Mouse (Mus musculus) natural killer cell, adult 2 months (primary cell): ENCODE measurements around the gene Asap2.
"Not testable (repeated sequence)": the region's sequence is repeated elsewhere in the genome, so short reads cannot be mapped to it uniquely, and the experiment has no call there.

Experiments
- DNase-seq, 2 experiments: peaks; one replicate each; pipeline ENCODE4 v3.0.0; 2022; ENCODE audit warnings: low spot score in 2 of 2

Asap2 gene

GRCm38 (mm10) chr12:20990132-20990531, at the start of gene Asap2:
Gene Asap2 (plus strand): TSS chr12:20990459.
- peak; percentile 27 to 45 for DNase-seq

DNA sequence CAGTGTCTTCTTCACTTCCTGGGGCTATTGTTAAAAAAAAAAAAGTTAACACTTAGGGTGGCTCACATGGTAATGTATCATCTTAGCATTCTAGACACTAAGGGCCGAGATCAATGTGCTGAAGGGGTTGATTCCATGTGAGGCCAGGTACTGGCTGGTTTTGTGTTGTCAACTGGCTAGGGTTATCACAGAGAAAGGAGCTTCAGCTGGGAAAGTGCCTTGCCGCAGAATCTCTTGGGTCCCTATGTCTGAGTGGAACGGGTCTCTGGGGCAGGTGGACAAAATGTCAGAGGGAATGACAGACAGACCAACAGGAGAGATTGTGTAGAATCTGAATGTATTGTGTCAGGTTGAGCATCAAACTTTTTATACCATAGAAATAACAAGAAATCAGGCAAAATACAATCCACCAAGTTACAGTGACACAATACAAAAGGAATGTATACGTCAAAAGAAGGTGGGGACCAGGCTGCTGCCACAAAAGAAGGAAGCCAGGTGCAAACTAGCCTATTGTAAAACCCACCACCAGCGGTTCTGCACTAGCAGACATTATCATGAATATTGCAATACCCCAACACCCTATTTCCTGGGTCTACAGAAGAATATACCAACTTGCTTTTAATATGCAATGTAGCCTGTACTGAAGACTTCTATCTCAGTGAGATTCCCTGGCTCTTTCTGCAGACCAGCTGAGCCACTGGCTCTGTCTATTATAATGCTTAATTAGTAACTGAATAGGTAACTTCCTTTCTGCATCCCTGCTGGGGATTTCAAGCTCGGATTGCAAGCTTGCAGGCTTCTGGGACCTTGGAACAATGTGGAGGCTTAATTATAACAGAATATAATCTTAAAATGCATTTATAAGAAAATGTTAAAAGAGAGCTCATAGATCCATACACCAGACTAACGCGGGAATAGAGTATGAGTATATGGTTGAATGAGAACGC, 42.9 kb upstream of the Asap2 start:
- DNase-seq, result not testable (repeated sequence)

GRCm38 (mm10) chr12:20990579-20990978, 320 bp downstream of the Asap2 start:
- peak in 1 of 2 experiments; percentile 1 for DNase-seq

GRCm38 (mm10) chr12:21030875-21031274, 40.6 kb downstream of the Asap2 start:
- not testable (repeated sequence) for DNase-seq

GRCm38 (mm10) chr12:21046716-21047115, 56.5 kb downstream of the Asap2 start:
- DNase-seq, result not testable (repeated sequence)

DNA sequence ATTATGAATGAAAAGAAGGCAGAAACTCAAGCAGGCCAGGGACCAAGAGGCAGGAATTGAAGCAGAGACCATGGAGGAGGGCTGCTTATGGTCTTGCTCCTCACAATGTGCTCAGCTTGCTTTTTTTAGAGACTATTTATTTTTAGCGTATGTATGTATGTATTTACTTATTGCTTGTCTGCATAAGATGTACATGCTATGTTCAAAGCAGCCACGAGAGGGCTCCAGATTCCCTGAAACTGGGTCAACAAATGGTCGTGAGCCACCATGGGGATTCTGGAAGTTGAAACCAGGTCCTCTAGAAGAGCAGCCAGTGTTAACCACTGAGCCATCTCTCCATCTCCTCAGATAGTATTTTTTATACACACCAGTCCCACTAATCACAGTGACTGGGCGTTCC, 85.5 kb downstream of the Asap2 start:
- DNase-seq, result peak; percentile 50 to 66

DNA sequence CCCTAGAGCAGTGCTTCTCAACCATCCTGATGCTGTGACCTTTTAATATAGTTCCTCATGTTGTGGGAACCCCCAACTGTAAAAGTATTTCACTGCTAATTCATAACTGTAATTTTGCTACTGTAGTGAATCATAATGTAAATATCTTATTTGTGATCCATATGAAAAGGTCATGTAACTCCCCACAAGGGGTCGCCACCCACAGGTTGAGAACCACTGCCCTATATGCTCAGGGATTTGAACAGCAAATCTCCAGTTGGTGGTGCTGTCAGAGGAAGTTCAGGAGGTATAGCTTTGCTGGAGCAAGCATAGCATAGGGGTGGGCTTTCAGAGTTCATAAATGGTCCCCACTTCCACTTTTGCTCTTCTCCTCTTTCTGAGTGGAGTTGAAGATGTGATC, 99.9 kb downstream of the Asap2 start:
- DNase-seq, result peak; percentile 3 to 17

DNA sequence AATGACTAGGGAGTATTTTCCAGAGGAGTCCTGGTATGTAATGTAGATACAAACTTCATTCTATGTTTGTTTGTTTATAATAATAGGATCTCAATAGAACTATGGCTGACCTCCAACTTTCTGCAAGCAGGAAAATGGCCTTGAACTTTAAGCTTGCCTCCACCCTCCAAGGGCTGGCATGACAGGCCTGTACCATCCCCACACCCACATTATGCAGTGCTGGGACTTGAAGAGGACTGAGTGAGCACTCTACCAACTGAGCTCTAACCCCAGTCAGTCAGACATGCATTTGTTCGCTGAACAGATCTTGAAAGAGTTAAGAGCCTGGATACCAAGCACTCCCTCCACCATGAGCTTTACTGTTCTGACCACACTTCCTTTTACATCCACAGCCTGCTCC, 102.2 kb downstream of the Asap2 start:
- DNase-seq, result not testable (repeated sequence)

DNA sequence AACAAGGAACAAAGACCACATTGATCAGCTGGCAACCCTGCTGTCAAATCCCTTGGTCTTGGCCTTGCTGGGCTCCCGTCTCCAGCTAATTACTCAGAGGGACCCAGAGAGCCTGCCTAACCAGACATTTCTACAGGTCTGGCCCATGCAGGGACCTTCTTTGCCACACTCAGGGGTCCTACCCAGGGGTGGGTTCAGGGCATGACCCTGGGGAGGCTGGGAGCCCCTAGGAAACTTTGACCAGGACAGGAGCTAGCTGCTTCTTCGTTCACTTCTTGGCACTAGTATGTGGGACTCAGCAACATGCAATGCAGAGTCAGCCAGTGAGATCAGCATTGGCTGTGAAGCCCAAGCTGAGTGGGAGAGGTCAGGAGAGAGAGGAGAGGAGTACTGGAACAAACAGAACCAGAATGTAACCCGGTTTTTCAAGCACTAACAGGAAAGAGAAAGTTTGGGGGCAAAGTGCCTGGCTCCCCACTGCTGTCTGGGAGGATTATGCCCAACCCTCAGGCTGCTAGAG, 107.6 kb downstream of the Asap2 start:
- DNase-seq, result not testable (repeated sequence)

DNA sequence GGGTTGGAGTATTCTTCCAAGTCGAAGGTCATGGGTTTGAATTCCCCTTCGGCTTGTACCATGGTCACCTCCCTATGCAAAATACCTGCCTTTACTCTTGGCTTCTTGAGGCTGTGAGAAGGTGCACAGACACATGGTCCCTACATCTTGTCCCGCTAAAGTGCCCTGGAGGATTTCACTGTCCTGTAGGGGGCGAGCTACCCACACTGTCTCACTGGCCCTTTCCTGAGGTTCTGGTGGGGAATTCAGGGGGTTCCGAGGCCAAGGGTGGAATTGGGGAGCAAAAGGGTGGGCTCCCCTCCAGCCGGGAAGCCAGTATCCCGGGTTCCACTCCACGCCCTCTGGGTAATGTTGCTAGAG, 120.8 kb downstream of the Asap2 start:
- DNase-seq, result peak in 1 of 2 experiments; percentile 1

- peak; percentile 57 to 68 for DNase-seq
Measured at GRCm38 (mm10) chr12:21111476-21112452, 121.5 kb downstream of the Asap2 start.

DNA sequence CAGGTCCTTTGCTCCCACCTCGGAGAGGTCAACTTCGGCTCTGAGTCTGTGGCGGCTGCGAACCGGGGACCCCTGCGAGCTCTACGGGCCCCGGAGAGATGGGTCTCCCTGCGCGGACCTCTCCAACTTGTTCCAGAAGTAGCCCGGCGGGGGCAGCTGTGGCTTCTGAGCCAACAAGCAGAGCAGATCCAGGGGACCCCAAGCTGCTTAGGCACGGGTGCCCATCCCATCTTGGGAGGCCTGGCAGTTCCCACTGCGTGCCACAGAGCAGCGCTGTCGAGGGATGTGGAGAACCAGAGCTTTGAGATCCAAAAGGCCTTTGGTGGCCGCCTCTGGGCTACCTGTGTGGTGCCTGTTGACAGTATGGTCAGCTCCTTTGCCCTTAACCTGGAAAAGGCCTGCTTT, 122.2 kb downstream of the Asap2 start:
- DNase-seq, result peak; percentile 14 to 24

DNA sequence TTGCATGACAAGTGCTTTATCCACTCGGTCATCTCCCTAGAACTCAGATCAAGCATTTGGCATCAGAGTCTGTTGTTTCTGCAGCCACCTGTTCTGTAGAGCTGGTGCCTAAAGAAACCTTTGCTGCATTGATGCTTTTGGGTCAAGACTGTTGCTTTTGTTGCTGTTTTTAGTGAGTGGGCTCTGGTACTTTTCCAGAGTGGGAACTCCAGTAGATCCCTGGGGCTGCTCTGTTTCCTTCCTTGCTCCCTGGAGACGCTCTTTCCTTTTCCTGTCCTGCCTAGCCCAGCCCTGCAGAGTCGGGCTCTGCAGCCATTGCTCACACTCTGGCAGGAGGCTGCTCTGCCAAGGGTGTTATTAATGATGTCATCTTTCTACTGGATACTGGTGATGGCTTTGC, 129.2 kb downstream of the Asap2 start:
- DNase-seq, result no peak

GRCm38 (mm10) chr12:21122818-21123217, 132.6 kb downstream of the Asap2 start:
- DNase-seq, result no peak

DNA sequence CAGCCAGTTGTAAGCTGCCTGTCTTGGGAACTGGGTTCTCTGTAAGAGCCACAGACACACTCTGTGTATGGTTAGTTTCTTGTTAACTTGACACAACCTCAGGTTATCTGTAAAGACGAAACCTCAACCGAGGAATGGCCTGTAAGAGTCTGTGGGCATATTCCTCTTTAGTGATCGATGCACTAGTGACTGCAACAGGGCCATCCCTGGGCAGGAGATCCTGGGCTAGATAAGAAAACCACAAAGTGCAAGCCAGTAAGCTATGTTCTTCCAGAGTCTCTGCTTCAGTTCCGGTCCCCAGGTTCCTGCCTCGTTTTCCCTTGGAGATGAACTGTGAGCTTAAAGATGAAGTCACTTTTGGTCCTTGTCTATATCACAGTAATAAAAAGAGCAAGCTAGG, 133.4 kb downstream of the Asap2 start:
- no peak for DNase-seq

DNA sequence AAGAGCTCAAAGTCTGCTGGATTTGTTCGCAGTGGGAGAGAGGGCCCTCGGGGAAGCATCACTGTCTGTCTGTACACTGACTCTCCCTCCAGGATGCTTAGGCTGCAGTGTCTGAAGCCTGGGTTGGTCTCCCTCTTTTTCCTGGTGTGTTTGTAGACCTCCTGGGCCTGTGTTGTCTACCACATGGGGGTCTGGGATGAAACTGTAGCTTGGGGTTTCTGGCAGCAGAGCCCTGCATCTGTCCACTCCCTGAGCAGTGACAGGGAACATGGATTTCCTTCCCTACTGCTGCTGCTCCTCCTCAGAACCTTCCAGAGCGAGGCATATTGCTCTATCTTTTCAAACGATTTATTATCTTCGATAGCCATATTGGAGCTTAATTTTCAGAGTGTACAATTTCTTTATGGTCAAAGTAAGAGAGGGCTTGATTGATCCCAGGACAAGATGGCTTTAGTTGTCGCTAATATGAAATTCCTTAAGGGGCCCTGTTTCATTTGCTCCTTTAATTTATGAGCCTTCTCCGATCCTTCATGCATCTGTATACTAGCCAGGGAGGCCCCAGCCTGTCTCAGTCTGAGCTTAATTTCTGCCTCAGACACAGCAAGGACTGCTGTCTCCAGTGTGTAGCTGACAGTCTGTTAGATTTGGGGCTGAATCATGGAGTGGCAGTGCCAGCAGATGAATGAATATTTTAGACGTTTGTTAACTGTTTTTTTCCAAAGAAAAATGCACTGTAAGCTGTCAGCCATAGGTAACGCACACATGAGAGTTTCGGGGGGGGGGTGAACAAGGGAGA, 135.6 kb downstream of the Asap2 start:
- no peak for DNase-seq

DNA sequence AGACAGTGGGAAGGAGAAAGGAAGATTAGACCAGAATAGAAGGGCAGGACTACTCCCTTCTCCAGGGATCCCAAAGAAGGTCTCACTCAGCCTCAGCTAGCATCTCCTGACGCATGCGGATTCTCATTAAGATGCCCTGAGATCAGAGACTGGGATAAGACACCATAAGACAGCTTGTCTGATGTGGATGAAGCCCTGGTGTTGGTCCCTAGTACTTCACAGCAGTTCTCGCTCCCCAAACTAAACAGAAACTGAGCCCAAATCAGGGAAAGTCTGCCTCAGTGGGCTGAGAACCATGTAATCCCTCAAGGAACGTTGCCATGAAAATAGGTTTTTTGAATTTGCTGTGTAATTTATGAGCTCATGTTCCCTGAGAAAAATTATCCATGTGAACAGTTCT, 136.3 kb downstream of the Asap2 start:
- no peak for DNase-seq

GRCm38 (mm10) chr12:21128930-21129869, 138.9 kb downstream of the Asap2 start:
- DNase-seq, result peak in 1 of 2 experiments; percentile 2

DNA sequence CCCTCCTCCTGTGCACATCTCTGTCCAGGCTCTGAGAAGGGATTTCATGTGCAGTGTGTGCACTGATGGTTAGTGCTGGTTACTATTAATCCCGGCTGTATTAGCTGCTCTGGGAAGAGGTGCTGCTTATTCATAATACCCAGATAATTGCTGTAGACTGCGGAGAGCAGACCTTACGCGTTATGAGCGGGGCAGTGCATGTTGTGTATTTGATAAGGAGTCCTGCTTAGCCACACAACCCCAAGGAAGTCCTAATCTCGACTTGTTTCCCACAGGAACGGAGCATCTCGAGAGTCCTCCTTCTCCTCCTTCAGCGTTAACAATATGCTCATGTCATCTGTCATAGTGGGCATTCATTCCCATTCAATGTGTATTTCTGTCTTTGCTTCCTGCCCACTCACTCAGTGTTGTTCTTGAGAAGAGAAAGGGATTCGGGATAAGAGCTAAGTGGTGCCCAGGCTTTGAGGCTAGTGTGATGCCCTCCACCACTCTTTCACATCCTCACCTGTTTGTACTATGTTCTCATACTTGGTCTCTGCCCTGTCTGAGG, 140.1 kb downstream of the Asap2 start:
- DNase-seq, result no peak

- DNase-seq, result no peak
Measured at GRCm38 (mm10) chr12:21132537-21132936, 142.3 kb downstream of the Asap2 start.
